Mouse (Mus musculus) embryonic fibroblast, embryonic 13.5 days (primary cell): ENCODE data around the gene Gm3238.
"Not testable (repeated sequence)": the region's sequence is repeated elsewhere in the genome, so short reads cannot be mapped to it uniquely, and the experiment has no call there.

Source experiments
- CTCF ChIP-seq: IDR thresholded peaks from 2 replicates; pipeline ENCODE4 v1.5.1; 2011; ENCODE audit warnings: mild to moderate bottlenecking, control low read depth, low read length, moderate library complexity, borderline replicate concordance; ENCODE audit not compliant: insufficient read depth
- POLR2A ChIP-seq: IDR thresholded peaks from 2 replicates; pipeline ENCODE4 v1.6.1; 2011; ENCODE audit warnings: low read depth, mild to moderate bottlenecking, control low read depth, low read length, moderate library complexity

DNA sequence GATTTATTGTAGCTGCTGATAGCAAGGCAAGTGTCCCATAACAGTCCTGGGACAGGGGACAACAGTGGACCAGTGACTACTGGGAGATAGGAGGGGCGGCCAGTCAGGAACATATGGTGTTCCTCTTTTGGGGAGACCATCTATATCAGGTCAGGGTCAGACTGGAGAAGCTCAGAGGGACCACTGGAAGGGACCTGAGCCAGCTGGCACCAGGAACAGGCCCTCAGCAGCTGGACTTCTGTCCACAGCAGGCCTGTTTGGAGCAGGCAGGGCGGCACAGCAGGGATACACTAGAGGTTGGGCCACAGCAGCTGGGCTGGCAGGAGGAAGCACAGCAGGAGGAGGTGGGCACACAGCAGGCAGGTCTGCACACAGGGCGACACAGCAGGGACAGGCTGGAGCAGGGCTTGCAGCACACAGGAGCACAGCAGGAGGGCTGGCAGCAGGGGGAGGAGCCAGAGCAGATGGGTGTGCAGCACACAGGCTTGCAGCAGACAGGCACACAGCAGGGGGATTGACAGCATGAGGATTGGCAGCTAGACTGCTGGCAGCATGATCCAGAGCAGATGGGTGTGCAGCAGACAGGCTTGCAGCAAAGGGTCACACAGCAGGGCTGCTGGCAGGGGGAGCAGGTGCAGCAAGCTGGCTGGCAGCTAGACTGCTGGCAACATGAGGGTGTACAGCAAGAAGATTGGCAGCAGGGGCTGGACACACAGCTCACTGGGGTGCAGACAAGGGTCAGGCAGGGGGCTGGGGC lies 27.2 kb upstream of the Gm3238 start:
- TF ChIP-seq CTCF, POLR2A: not testable (repeated sequence)
